Mouse (Mus musculus) embryonic facial prominence, embryonic 10.5 days (tissue): ENCODE measurements around the gene Sfta2. TPM values are rescaled to one million over a fixed set of nuclear protein-coding genes. Genes with fewer than 3 reads are reported as not detected.

Experiments
- DNase-seq: peaks from one replicate; pipeline ENCODE4 v3.0.0-alpha.2; 2017; ENCODE audit warnings: low spot score
- H3K27ac ChIP-seq: fragments of 300-500 bp; sonication (generic); replicated peaks from 2 replicates; pipeline ENCODE4 v1.5.1; 2016; ENCODE audit warnings: mild to moderate bottlenecking
- H3K27me3 ChIP-seq: fragments of 300-500 bp; sonication (generic); replicated peaks from 2 replicates; pipeline ENCODE4 v1.6.1; 2016; ENCODE audit warnings: low read depth, mild to moderate bottlenecking; ENCODE audit not compliant: poor library complexity, severe bottlenecking
- H3K36me3 ChIP-seq: fragments of 300-500 bp; sonication (generic); replicated peaks from 2 replicates; pipeline ENCODE4 v1.6.1; 2016; ENCODE audit warnings: mild to moderate bottlenecking, moderate library complexity
- H3K4me1 ChIP-seq: fragments of 300-500 bp; sonication (generic); 2 replicates; pipeline ENCODE4 v1.6.1; 2016
- H3K4me3 ChIP-seq: fragments of 300-500 bp; sonication (generic); 2 replicates; pipeline ENCODE4 v1.5.1; 2016; ENCODE audit warnings: mild to moderate bottlenecking, moderate library complexity
- H3K9me3 ChIP-seq: fragments of 300-500 bp; sonication (generic); 2 replicates; pipeline ENCODE4 v1.6.1; 2016; ENCODE audit warnings: mild to moderate bottlenecking
- WGBS: fragments of 180-500 bp; shearing (Covaris S2); methylation state at CpG from one replicate; pipeline ENCODE4 v1.1.7; 2016; 5-methylcytosine and 5-hydroxymethylcytosine counted together
- polyA plus RNA-seq: library from polyadenylated mRNA; unstranded; fragments of >200 nt; fragmentation: Nextera tagmentation; extraction: Ambion mirVana; gene quantifications from 2 replicates; pipeline ENCODE4 v1.2.1, GENCODE M21; 2016

Gene Sfta2
- polyA plus RNA-seq, 1 experiment from 2014 or later: not detected

GRCm38 (mm10) chr17:35570836-35571235 is 30.5 kb upstream of the Sfta2 start:
- 83% methylated on average over 14 of the region's 14 CpGs for WGBS
- Histone ChIP-seq H3K36me3 (no peaks in the 10 kb centered on the region), H3K9me3 (0 out of 2 replicates have a peak, but pooled peaks cover 2% of the 10 kb centered on the region), H3K27ac (no peak overlapping the region), H3K4me1 (peaks cover 18% of the 10 kb centered on the region), H3K4me3 (no peak overlapping the region), H3K27me3 (peaks cover 64% of the 10 kb centered on the region)
- DNase-seq: no peak

- no peak overlapping the region for H3K27ac ChIP-seq
- H3K9me3 ChIP-seq: 0 out of 2 replicates have a peak, but pooled peaks cover 2% of the 10 kb centered on the region
- H3K4me3 ChIP-seq: no peak overlapping the region
- peaks cover 62% of the 10 kb centered on the region for H3K27me3 ChIP-seq
- H3K36me3 ChIP-seq: no peaks in the 10 kb centered on the region
- 93% methylated on average over 7 of the region's 7 CpGs for WGBS
- no peak for DNase-seq
- H3K4me1 ChIP-seq: peaks cover 18% of the 10 kb centered on the region
These were observed 29.9 kb upstream of the Sfta2 start for GRCm38 (mm10) chr17:35571477-35571876.

GRCm38 (mm10) chr17:35578211-35578610 is 23.1 kb upstream of the Sfta2 start:
- Histone ChIP-seq H3K9me3 (no peaks in the 10 kb centered on the region), H3K4me1 (no peaks in the 10 kb centered on the region), H3K36me3 (no peaks in the 10 kb centered on the region), H3K27ac (no peak overlapping the region), H3K4me3 (no peak overlapping the region), H3K27me3 (peaks cover 13% of the 10 kb centered on the region)
- peak; percentile 84 for DNase-seq
- 17% methylated on average over 6 of the region's 6 CpGs for WGBS

- H3K9me3 ChIP-seq: 0 out of 2 replicates have a peak, but pooled peaks cover 2% of the 10 kb centered on the region
- H3K4me3 ChIP-seq: no peak overlapping the region
- DNase-seq: no peak
- no peaks in the 10 kb centered on the region for H3K36me3 ChIP-seq
- no peaks in the 10 kb centered on the region for H3K27me3 ChIP-seq
- H3K4me1 ChIP-seq: peaks cover 4% of the 10 kb centered on the region; the same call in 1 of the 2 replicates
- H3K27ac ChIP-seq: no peak overlapping the region
- 96% methylated on average over 1 of the region's 1 CpGs for WGBS
These were observed 18.4 kb upstream of the Sfta2 start for GRCm38 (mm10) chr17:35582900-35583299.

GRCm38 (mm10) chr17:35584330-35584937 is 16.9 kb upstream of the Sfta2 start:
- Histone ChIP-seq H3K36me3 (no peaks in the 10 kb centered on the region), H3K27ac (no peak overlapping the region), H3K4me1 (peaks cover 4% of the 10 kb centered on the region; the same call in 1 of the 2 replicates), H3K4me3 (no peak overlapping the region), H3K9me3 (0 out of 2 replicates have a peak, but pooled peaks cover 2% of the 10 kb centered on the region), H3K27me3 (no peaks in the 10 kb centered on the region)
- peak; percentile 80 for DNase-seq
- 17% methylated on average over 16 of the region's 16 CpGs for WGBS

GRCm38 (mm10) chr17:35587291-35587690 is 14.1 kb upstream of the Sfta2 start:
- 0 out of 2 replicates have a peak, but pooled peaks cover 2% of the 10 kb centered on the region for H3K9me3 ChIP-seq
- no peak overlapping the region for H3K4me3 ChIP-seq
- WGBS: 90% methylated on average over 1 of the region's 1 CpGs
- H3K27ac ChIP-seq: no peak overlapping the region
- DNase-seq: no peak
- H3K27me3 ChIP-seq: no peaks in the 10 kb centered on the region
- H3K36me3 ChIP-seq: no peaks in the 10 kb centered on the region
- H3K4me1 ChIP-seq: peaks cover 4% of the 10 kb centered on the region; the same call in 1 of the 2 replicates

GRCm38 (mm10) chr17:35588387-35588786 is 13.0 kb upstream of the Sfta2 start:
- no peaks in the 10 kb centered on the region for H3K27me3 ChIP-seq
- H3K27ac ChIP-seq: no peak overlapping the region
- 0 out of 2 replicates have a peak, but pooled peaks cover 2% of the 10 kb centered on the region for H3K9me3 ChIP-seq
- H3K36me3 ChIP-seq: no peaks in the 10 kb centered on the region
- H3K4me3 ChIP-seq: no peak overlapping the region
- 8% methylated on average over 4 of the region's 4 CpGs for whole genome bisulfite sequencing
- peak; percentile 41 for DNase-seq
- peaks cover 4% of the 10 kb centered on the region; the same call in 1 of the 2 replicates for H3K4me1 ChIP-seq

- WGBS: 61% methylated on average over 21 of the region's 21 CpGs
- Histone ChIP-seq H3K27me3 (no peaks in the 10 kb centered on the region), H3K4me3 (no peak overlapping the region)
These were observed 10.7 kb upstream of the Sfta2 start for GRCm38 (mm10) chr17:35590410-35591218.

GRCm38 (mm10) chr17:35591219-35591578 is 10.2 kb upstream of the Sfta2 start:
- no peak overlapping the region for H3K27ac ChIP-seq
- H3K27me3 ChIP-seq: no peaks in the 10 kb centered on the region
- H3K4me3 ChIP-seq: no peak overlapping the region
- H3K36me3 ChIP-seq: no peaks in the 10 kb centered on the region
- H3K4me1 ChIP-seq: no peaks in the 10 kb centered on the region
- H3K9me3 ChIP-seq: 0 out of 2 replicates have a peak, but pooled peaks cover 2% of the 10 kb centered on the region
- DNase-seq: no peak
- 97% methylated on average over 7 of the region's 7 CpGs for WGBS

More at GRCm38 (mm10) chr17:35590410-35591218, 10.7 kb upstream of the Sfta2 start:
- DNase-seq: peak; percentile 83
- no peak overlapping the region for H3K27ac ChIP-seq
- 0 out of 2 replicates have a peak, but pooled peaks cover 2% of the 10 kb centered on the region for H3K9me3 ChIP-seq
- H3K36me3 ChIP-seq: no peaks in the 10 kb centered on the region
- no peaks in the 10 kb centered on the region; the same call in 1 of the 2 replicates for H3K4me1 ChIP-seq

GRCm38 (mm10) chr17:35591731-35592130 is 9.6 kb upstream of the Sfta2 start:
- DNase-seq: no peak
- Histone ChIP-seq H3K4me3 (no peak overlapping the region), H3K9me3 (0 out of 2 replicates have a peak, but pooled peaks cover 2% of the 10 kb centered on the region), H3K36me3 (no peaks in the 10 kb centered on the region), H3K27me3 (no peaks in the 10 kb centered on the region), H3K27ac (no peak overlapping the region), H3K4me1 (no peaks in the 10 kb centered on the region)
- WGBS: 93% methylated on average over 15 of the region's 15 CpGs

- H3K27ac ChIP-seq: no peak overlapping the region
- 86% methylated on average over 9 of the region's 9 CpGs for WGBS
- H3K27me3 ChIP-seq: no peaks in the 10 kb centered on the region
- no peak overlapping the region for H3K4me3 ChIP-seq
- 0 out of 2 replicates have a peak, but pooled peaks cover 2% of the 10 kb centered on the region for H3K9me3 ChIP-seq
- no peaks in the 10 kb centered on the region for H3K36me3 ChIP-seq
- no peaks in the 10 kb centered on the region for H3K4me1 ChIP-seq
- DNase-seq: no peak
These were observed 9.2 kb upstream of the Sfta2 start for GRCm38 (mm10) chr17:35592131-35592530.

GRCm38 (mm10) chr17:35593786-35594185 is 7.6 kb upstream of the Sfta2 start:
- 41% methylated on average over 4 of the region's 4 CpGs for WGBS
- H3K9me3 ChIP-seq: no peaks in the 10 kb centered on the region
- no peaks in the 10 kb centered on the region for H3K27me3 ChIP-seq
- DNase-seq: no peak
- no peak overlapping the region for H3K27ac ChIP-seq
- H3K4me3 ChIP-seq: no peak overlapping the region
- no peaks in the 10 kb centered on the region for H3K36me3 ChIP-seq
- H3K4me1 ChIP-seq: no peaks in the 10 kb centered on the region
